Mouse (Mus musculus) forebrain, embryonic 11.5 days (tissue): ENCODE data around the gene Vmn2r88. TPM values are rescaled to one million over a fixed set of nuclear protein-coding genes. Genes with fewer than 3 reads are reported as not detected.
"Not testable (repeated sequence)": the region's sequence is repeated elsewhere in the genome, so short reads cannot be mapped to it uniquely, and the experiment has no call there.

Experiments used
- ATAC-seq: fragments of 200-750 bp; cut with Nextera tagmentation; replicated peaks from 2 replicates; pipeline ENCODE4 v1.8.0; 2017; ENCODE audit warnings: moderate TSS enrichment; ENCODE audit not compliant: low FRiP score
- DNase-seq: peaks from one replicate; pipeline ENCODE4 v3.0.0-alpha.2; 2017; ENCODE audit warnings: low spot score
- H3K27ac ChIP-seq: fragments of 300-500 bp; sonication (generic); 2 replicates; pipeline ENCODE4 v1.5.1; 2014; ENCODE audit warnings: low read depth, low read length
- H3K27me3 ChIP-seq: fragments of 300-500 bp; sonication (generic); 2 replicates; pipeline ENCODE4 v1.6.1; 2014; ENCODE audit warnings: mild to moderate bottlenecking, low read length, mixed read lengths; ENCODE audit not compliant: control insufficient read depth, insufficient read depth
- H3K36me3 ChIP-seq: fragments of 300-500 bp; sonication (generic); 2 replicates; pipeline ENCODE4 v1.6.1; 2014; ENCODE audit warnings: mild to moderate bottlenecking, low read length, moderate library complexity, mixed read lengths; ENCODE audit not compliant: control insufficient read depth, insufficient read depth
- H3K4me1 ChIP-seq: fragments of 300-500 bp; sonication (generic); replicated peaks from 2 replicates; pipeline ENCODE4 v1.6.1; 2014; ENCODE audit warnings: low read length, mixed read lengths; ENCODE audit not compliant: control insufficient read depth, insufficient read depth
- H3K4me2 ChIP-seq: fragments of 300-500 bp; sonication (generic); 2 replicates; pipeline ENCODE4 v1.6.1; 2014; ENCODE audit warnings: low read depth, mild to moderate bottlenecking, low read length, moderate library complexity, mixed read lengths; ENCODE audit not compliant: severe bottlenecking
- H3K4me3 ChIP-seq: fragments of 300-500 bp; sonication (generic); 2 replicates; pipeline ENCODE4 v1.5.1; 2014; ENCODE audit warnings: low read depth, low read length
- H3K9ac ChIP-seq: fragments of 300-500 bp; sonication (generic); 2 replicates; pipeline ENCODE4 v1.6.1; 2014; ENCODE audit warnings: low read length
- H3K9me3 ChIP-seq: fragments of 300-500 bp; sonication (generic); 2 replicates; pipeline ENCODE4 v1.6.1; 2016; ENCODE audit warnings: low read length, mixed read lengths; ENCODE audit not compliant: control insufficient read depth
- WGBS: fragments of 180-500 bp; shearing (Covaris S2); extraction: QIAGEN DNeasy Blood & Tissue Kit; methylation state at CpG from one replicate; pipeline ENCODE4 v1.1.7; 2014; 5-methylcytosine and 5-hydroxymethylcytosine counted together
- polyA plus RNA-seq: library from polyadenylated mRNA; unstranded; fragments of >200 nt; fragmentation: Nextera tagmentation; extraction: Ambion mirVana; gene quantifications from 2 replicates; pipeline ENCODE4 v1.2.1, GENCODE M21; 2014

The Vmn2r88 gene
- not detected in 2 replicates for polyA plus RNA-seq

DNA sequence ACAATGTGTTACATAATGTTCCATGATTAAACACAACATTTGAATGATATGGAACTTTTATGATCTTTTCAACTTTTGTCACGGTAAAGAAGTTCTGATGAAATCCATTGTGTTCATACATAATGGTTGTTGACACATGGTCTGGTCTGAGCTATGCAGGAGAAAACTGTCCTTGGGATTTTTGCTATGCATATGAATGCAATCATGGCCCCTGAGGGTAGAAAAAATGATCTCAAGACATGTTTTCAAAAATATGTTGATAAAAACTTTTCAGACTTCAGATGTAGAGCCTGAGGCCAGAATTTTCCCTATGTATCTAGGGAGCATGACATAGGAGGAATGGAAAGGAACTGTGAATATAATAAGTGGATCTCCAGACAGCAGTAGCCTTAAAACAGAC lies at the start of gene Vmn2r88:
TSS of gene Vmn2r88 (plus strand) at position 301 of the 400 bp plus-strand sequence.
- no peak within 1 kb of the TSS for H3K4me3 ChIP-seq
- H3K36me3 ChIP-seq = no peaks in the 10 kb centered on the region
- H3K27ac ChIP-seq = no peak within 1 kb of the TSS
- H3K9me3 ChIP-seq = no peaks in the 10 kb centered on the region
- WGBS = 85% methylated on average over 1 of the region's 1 CpGs
- no peaks in the 10 kb centered on the region for H3K27me3 ChIP-seq
- no peak for ATAC-seq
- H3K4me2 ChIP-seq = no peak within 1 kb of the TSS
- H3K9ac ChIP-seq = no peak within 1 kb of the TSS
- H3K4me1 ChIP-seq = no peaks in the 10 kb centered on the region
- no peak for DNase-seq

DNA sequence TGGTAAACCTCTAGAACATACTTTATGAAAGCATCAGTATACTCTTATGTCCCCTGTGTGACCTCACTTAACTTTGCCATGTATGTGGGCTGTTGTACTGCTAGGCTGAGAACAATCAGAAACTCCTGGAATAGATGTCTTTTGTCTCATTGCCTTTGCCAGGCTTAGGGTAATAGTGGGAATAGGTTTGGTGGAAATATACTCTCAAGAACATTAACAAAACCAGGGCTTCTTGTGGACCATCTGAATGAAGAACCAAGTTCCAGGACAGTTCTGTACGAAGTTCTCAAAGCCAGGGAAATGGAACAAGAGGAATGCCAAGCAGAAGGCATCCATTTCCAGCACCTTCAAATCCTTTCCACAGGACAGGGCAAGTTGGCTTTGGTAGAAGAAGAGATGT lies 49.2 kb upstream of the Vmn2r88 start, which contains the start of gene Gm7247:
TSS of gene Gm7247 (plus strand) at position 301 of the 400 bp plus-strand sequence.
- Histone ChIP-seq H3K36me3 (no peaks in the 10 kb centered on the region), H3K4me1 (no peaks in the 10 kb centered on the region), H3K27me3 (peaks cover 3% of the 10 kb centered on the region; the same call in 1 of the 2 replicates), H3K9ac (no peak within 1 kb of the TSS), H3K27ac (no peak within 1 kb of the TSS), H3K4me3 (no peak within 1 kb of the TSS), H3K9me3 (no peaks in the 10 kb centered on the region), H3K4me2 (no peak within 1 kb of the TSS)
- ATAC-seq = no peak
- DNase-seq = no peak
- WGBS = 95% methylated on average over 1 of the region's 1 CpGs

DNA sequence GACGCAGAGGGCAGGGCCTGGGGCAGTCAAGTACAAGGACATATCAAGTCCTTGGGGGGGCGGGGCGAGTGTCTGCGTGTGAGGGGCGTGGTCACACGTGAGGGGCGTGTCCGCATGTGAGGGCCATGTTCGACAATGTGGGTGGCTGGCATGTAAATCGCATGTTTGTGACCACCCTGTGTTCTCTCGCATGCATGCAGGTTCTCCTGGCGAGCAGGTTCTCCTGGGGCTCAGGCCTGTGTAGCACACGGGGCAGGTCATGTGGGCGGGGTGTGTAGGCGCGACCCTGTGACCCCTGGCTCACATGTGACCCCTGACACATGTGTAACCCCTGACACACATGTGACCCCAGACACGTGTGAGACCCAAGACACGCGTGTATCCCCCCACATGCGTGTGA lies 27.8 kb upstream of the Vmn2r88 start:
- no peak overlapping the region for H3K27ac ChIP-seq
- H3K27me3 ChIP-seq = no peaks in the 10 kb centered on the region
- ATAC-seq (no peak), DNase-seq (no peak)
- no peaks in the 10 kb centered on the region for H3K4me1 ChIP-seq
- WGBS = 94% methylated on average over 20 of the region's 20 CpGs
- H3K36me3 ChIP-seq = no peaks in the 10 kb centered on the region
- no peak overlapping the region for H3K4me2 ChIP-seq
- H3K4me3 ChIP-seq = no peak overlapping the region
- peaks cover 8% of the 10 kb centered on the region; the same call in 1 of the 2 replicates for H3K9me3 ChIP-seq
- H3K9ac ChIP-seq = no peak overlapping the region

DNA sequence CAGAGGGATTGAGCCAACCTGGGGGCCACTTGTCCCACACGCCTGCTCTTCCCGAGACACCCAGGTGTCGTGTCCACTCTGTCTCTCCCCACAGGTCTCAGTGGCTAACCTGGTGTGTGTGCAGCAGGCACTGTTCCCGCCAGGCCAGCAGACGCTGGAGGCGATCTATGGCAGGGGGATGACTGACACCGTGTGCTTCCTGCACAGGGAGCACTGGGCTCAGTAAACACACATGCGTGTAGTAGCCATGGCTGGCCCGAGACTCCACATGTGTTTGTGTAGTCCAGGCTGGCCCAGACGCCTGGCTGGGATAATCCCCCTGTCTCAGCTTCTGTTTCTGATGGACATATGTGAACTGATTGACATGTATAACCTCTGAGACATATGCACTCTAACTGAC lies 26.3 kb upstream of the Vmn2r88 start:
- no peak for ATAC-seq
- Histone ChIP-seq H3K4me1 (no peaks in the 10 kb centered on the region), H3K27me3 (no peaks in the 10 kb centered on the region), H3K9me3 (peaks cover 10% of the 10 kb centered on the region; the same call in 1 of the 2 replicates), H3K27ac (no peak overlapping the region), H3K36me3 (no peaks in the 10 kb centered on the region), H3K4me2 (no peak overlapping the region), H3K9ac (no peak overlapping the region), H3K4me3 (no peak overlapping the region)
- 97% methylated on average over 10 of the region's 10 CpGs for WGBS
- DNase-seq = peak; percentile 52

DNA sequence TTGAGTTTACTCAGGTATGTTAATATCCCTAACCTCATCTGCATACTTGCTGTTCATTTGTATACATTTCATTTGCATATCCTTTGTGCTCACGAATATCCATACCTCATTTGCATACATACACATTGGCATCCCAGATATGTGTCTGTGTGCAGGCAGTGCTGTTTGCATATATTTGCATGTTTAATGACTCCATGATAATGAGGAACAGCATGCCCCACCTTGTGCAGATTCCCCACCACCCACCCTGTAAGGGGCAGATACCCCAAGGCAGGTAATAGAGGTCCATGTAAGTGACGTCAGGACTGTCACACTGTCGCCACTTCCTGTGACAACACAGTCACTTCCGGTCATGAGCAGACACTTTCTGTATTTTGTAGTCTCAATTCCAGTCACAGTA lies 24.9 kb upstream of the Vmn2r88 start:
- 82% methylated on average over 4 of the region's 4 CpGs for WGBS
- H3K9me3 ChIP-seq = peaks cover 10% of the 10 kb centered on the region; the same call in 1 of the 2 replicates
- ATAC-seq (peak; percentile 81), DNase-seq (peak; percentile 55)
- no peaks in the 10 kb centered on the region for H3K4me1 ChIP-seq
- H3K27me3 ChIP-seq = no peaks in the 10 kb centered on the region
- H3K27ac ChIP-seq = no peak overlapping the region
- H3K4me3 ChIP-seq = no peak overlapping the region
- no peak overlapping the region for H3K4me2 ChIP-seq
- no peak overlapping the region for H3K9ac ChIP-seq
- no peaks in the 10 kb centered on the region for H3K36me3 ChIP-seq

DNA sequence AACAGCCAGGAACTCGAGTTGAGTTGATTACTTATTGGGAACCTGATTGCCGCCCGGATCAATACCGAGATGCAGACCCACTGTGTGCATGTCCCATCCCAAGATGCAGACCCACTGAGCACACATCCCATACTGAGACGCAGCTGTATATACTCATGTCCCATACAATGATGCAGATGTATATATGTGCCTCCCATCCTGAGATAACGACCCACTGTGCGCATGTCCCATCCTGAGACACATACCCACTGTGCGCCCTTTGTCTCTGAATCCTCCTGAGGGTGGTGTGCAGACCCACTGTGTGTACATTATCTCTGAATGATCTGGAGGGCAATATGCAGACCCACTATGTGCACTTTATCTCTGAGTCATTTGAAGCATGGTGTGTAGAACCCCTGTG lies 22.9 kb upstream of the Vmn2r88 start:
- DNase-seq = no peak
- H3K9me3 ChIP-seq = peaks cover 10% of the 10 kb centered on the region; the same call in 1 of the 2 replicates
- no peak for ATAC-seq
- H3K36me3 ChIP-seq = no peaks in the 10 kb centered on the region
- H3K4me1 ChIP-seq = no peaks in the 10 kb centered on the region
- H3K27me3 ChIP-seq = no peaks in the 10 kb centered on the region
- no peak overlapping the region for H3K27ac ChIP-seq
- H3K4me2 ChIP-seq = no peak overlapping the region
- H3K4me3 ChIP-seq = no peak overlapping the region
- 95% methylated on average over 8 of the region's 8 CpGs for WGBS
- H3K9ac ChIP-seq = no peak overlapping the region

DNA sequence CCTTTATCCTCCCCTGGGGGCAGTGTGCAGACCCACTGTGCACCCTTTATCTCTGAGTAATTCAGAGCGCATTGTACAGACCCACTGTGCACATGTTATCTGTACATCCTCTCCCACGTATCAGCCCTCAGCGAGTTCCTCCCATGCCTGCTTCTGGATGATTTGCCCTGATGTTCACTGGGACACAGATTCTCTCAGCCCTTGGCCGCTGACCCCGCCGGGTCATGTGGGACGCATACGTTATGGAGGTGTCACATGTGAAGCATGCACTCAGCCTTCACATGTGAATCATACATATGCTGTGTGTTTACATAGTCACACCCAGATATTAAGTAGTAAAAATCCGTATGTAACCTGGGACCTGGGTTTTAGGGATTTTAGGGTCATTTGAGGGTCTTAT lies 22.4 kb upstream of the Vmn2r88 start:
- ATAC-seq (no peak), DNase-seq (peak; percentile 54)
- Histone ChIP-seq H3K4me3 (no peak overlapping the region), H3K9ac (no peak overlapping the region), H3K9me3 (peaks cover 10% of the 10 kb centered on the region; the same call in 1 of the 2 replicates), H3K4me2 (no peak overlapping the region), H3K4me1 (no peaks in the 10 kb centered on the region), H3K36me3 (no peaks in the 10 kb centered on the region), H3K27me3 (no peaks in the 10 kb centered on the region), H3K27ac (no peak overlapping the region)
- 93% methylated on average over 9 of the region's 9 CpGs for WGBS

DNA sequence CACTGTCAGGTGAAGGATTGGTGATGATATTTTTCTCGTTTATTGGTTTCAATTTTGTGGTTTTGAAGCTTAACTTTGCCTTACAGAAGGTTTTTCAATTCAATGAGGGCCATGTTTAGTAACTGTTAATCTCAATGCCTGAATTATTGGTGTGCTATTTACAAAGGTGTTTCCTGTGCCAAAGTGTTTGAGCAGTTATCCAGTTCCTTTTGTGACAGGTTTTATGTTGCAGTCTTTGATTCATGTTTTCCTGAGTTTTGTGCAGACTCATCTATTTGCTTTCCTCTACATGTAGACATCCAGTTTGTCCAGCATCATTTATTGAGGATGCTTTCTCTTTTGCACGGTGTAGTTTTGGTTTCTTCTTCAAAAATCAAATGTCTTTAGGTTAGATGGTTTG lies 13.3 kb downstream of the Vmn2r88 start:
- 72% methylated on average over 2 of the region's 2 CpGs for WGBS
- no peak overlapping the region for H3K4me3 ChIP-seq

DNA sequence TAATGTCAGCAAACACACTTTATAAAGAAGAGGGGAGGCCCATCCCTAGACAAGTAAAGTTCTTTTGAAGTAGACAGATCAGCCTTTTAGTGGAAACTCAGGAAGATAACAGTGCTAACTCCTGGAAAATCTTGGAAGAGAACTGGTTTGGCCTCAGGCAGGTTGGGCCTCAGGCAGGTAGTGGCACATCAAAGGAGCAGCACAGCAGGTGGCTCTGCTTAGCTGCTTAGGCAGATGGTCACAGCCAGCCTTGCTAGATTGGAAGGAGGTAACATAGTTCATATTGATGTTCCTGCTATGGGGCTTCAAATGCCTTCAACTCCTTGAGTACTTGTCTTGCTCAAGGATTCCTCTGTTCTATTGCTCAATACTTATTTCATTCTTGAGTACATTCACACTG lies 19.5 kb downstream of the Vmn2r88 start:
- H3K4me1 ChIP-seq, DNase-seq, H3K4me2 ChIP-seq, H3K9me3 ChIP-seq, H3K4me3 ChIP-seq, H3K27ac ChIP-seq, H3K27me3 ChIP-seq, H3K36me3 ChIP-seq, ATAC-seq, H3K9ac ChIP-seq: not testable (repeated sequence)

More for the DNA sequence above, 13.3 kb downstream of the Vmn2r88 start:
- H3K36me3 ChIP-seq = no peaks in the 10 kb centered on the region
- no peak for ATAC-seq
- no peaks in the 10 kb centered on the region for H3K4me1 ChIP-seq
- H3K4me2 ChIP-seq = no peak overlapping the region
- DNase-seq = no peak
- H3K27ac ChIP-seq = no peak overlapping the region
- no peak overlapping the region for H3K9ac ChIP-seq
- H3K27me3 ChIP-seq = no peaks in the 10 kb centered on the region
- no peaks in the 10 kb centered on the region for H3K9me3 ChIP-seq
